Mouse (Mus musculus) right cerebral cortex, postnatal 14 days (tissue): Measurements from ENCODE around the gene Ly6g5b.

Source experiments
- DNase-seq: peaks from one replicate; pipeline ENCODE4 v3.0.0; 2022

The Ly6g5b gene

GRCm38 (mm10) chr17:35103221-35103690 is 12.0 kb downstream of the Ly6g5b start:
- DNase-seq = no peak

- no peak for DNase-seq
Observed at GRCm38 (mm10) chr17:35102299-35102698, 12.9 kb downstream of the Ly6g5b start.

GRCm38 (mm10) chr17:35101161-35101560 is 14.1 kb downstream of the Ly6g5b start:
- no peak for DNase-seq

GRCm38 (mm10) chr17:35100196-35100765 is 14.9 kb downstream of the Ly6g5b start:
- DNase-seq = no peak

GRCm38 (mm10) chr17:35097164-35097655 is 18.0 kb downstream of the Ly6g5b start:
- peak; percentile 49 for DNase-seq

- DNase-seq = no peak
Observed at GRCm38 (mm10) chr17:35096597-35096996, 18.6 kb downstream of the Ly6g5b start.

GRCm38 (mm10) chr17:35094475-35095365 is 20.5 kb downstream of the Ly6g5b start:
- DNase-seq = no peak

- no peak for DNase-seq
Observed at GRCm38 (mm10) chr17:35092403-35093198, 22.6 kb downstream of the Ly6g5b start.

GRCm38 (mm10) chr17:35090166-35090932 is 24.9 kb downstream of the Ly6g5b start:
- no peak for DNase-seq

GRCm38 (mm10) chr17:35088825-35089644 is 26.2 kb downstream of the Ly6g5b start, which contains the start of gene Abhd16a:
Abhd16a (plus strand) TSS chr17:35089263.
- DNase-seq = peak; percentile 93

- no peak for DNase-seq
Observed at GRCm38 (mm10) chr17:35088151-35088550, 27.1 kb downstream of the Ly6g5b start.

- no peak for DNase-seq
Observed at GRCm38 (mm10) chr17:35085208-35085865, 29.9 kb downstream of the Ly6g5b start, which contains the start of gene Ly6g6f. Ly6g6f (minus strand) TSS chr17:35085610.

GRCm38 (mm10) chr17:35083929-35084497 is 31.2 kb downstream of the Ly6g5b start:
- DNase-seq = no peak

GRCm38 (mm10) chr17:35082841-35083576 is 32.2 kb downstream of the Ly6g5b start:
- DNase-seq = no peak

- no peak for DNase-seq
Observed at GRCm38 (mm10) chr17:35080710-35081109, 34.5 kb downstream of the Ly6g5b start.

GRCm38 (mm10) chr17:35080248-35080647 is 35.0 kb downstream of the Ly6g5b start:
- DNase-seq = no peak

GRCm38 (mm10) chr17:35079778-35080177 is 35.5 kb downstream of the Ly6g5b start:
- DNase-seq = no peak

GRCm38 (mm10) chr17:35077786-35078233 is 37.4 kb downstream of the Ly6g5b start, which contains the start of gene Ly6g6d:
Ly6g6d (minus strand) TSS chr17:35078065.
- DNase-seq = no peak

GRCm38 (mm10) chr17:35077285-35077684 is 37.9 kb downstream of the Ly6g5b start:
- DNase-seq = no peak
